Mouse (Mus musculus) intestine, embryonic 14.5 days (tissue): ENCODE data around the gene Prrx1. TPM values are rescaled to one million over a fixed set of nuclear protein-coding genes. Genes with fewer than 3 reads are reported as not detected.

Experiments
- ATAC-seq: fragments of 200-750 bp; cut with Nextera tagmentation; replicated peaks from 2 replicates; pipeline ENCODE4 v1.8.0; 2017; ENCODE audit warnings: low read depth, moderate number of reproducible peaks, moderate TSS enrichment, moderate library complexity; ENCODE audit not compliant: low FRiP score, low TSS enrichment
- DNase-seq: peaks from one replicate; pipeline ENCODE4 v3.0.0-alpha.2; 2018; ENCODE audit warnings: low spot score
- H3K27ac ChIP-seq: fragments of 300-500 bp; sonication (generic); 2 replicates; pipeline ENCODE4 v1.5.1; 2014; ENCODE audit warnings: low read depth, mild to moderate bottlenecking, control low read depth
- H3K27me3 ChIP-seq: fragments of 300-500 bp; sonication (generic); replicated peaks from 2 replicates; pipeline ENCODE4 v1.6.1; 2014; ENCODE audit warnings: low read length, control low read depth; ENCODE audit not compliant: control insufficient read depth, insufficient read depth
- H3K36me3 ChIP-seq: fragments of 300-500 bp; sonication (generic); 2 replicates; pipeline ENCODE4 v1.6.1; 2014; ENCODE audit warnings: low read length, control low read depth; ENCODE audit not compliant: control insufficient read depth, insufficient read depth
- H3K4me1 ChIP-seq: fragments of 300-500 bp; sonication (generic); replicated peaks from 2 replicates; pipeline ENCODE4 v1.6.1; 2014; ENCODE audit warnings: low read length, control low read depth, mixed read lengths; ENCODE audit not compliant: control insufficient read depth, insufficient read depth
- H3K4me2 ChIP-seq: fragments of 300-500 bp; sonication (generic); 2 replicates; pipeline ENCODE4 v1.6.1; 2014; ENCODE audit warnings: low read length
- H3K4me3 ChIP-seq: fragments of 300-500 bp; sonication (generic); 2 replicates; pipeline ENCODE4 v1.5.1; 2014; ENCODE audit warnings: low read depth, low read length, control low read depth, mixed read lengths
- H3K9ac ChIP-seq: fragments of 300-500 bp; sonication (generic); 2 replicates; pipeline ENCODE4 v1.6.1; 2014; ENCODE audit warnings: mild to moderate bottlenecking, low read length
- H3K9me3 ChIP-seq: fragments of 300-500 bp; sonication (generic); 2 replicates; pipeline ENCODE4 v1.6.1; 2016; ENCODE audit warnings: low read length, control low read depth; ENCODE audit not compliant: control insufficient read depth
- whole genome bisulfite sequencing: fragments of 180-500 bp; shearing (Covaris S2); extraction: QIAGEN DNeasy Blood & Tissue Kit; methylation state at CpG from one replicate; pipeline ENCODE4 v1.1.7; 2014; 5-methylcytosine and 5-hydroxymethylcytosine counted together
- polyA plus RNA-seq: library from polyadenylated mRNA; unstranded; fragments of >200 nt; fragmentation: Nextera tagmentation; extraction: Ambion mirVana; gene quantifications from 2 replicates; pipeline ENCODE4 v1.2.1, GENCODE M21; 2014

Prrx1 gene
- polyA plus RNA-seq, 1 experiment from 2014 or later, result 2.2 TPM

DNA sequence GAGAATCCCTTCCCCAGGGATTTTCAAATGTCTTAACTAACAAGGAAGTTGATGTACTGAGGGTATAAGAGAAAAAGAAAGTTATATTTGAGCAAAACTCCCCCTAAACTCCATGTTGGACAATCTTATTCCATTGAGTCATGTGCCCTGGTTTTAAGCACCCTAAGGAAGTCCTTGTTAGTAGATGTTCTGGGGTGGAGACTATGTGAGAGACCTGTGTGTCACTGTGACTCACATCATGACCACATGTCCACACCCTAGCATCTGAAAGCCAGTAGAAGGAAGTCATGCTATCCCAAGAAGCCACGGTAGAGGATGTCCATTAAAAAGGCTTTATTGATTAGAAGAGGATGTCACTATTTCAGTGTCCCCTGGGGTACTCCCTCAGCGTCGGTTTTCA, 40.4 kb downstream of the Prrx1 start:
- 96% methylated on average over 3 of the region's 3 CpGs for WGBS
- no peak for ATAC-seq
- no peak overlapping the region for H3K27ac ChIP-seq

DNA sequence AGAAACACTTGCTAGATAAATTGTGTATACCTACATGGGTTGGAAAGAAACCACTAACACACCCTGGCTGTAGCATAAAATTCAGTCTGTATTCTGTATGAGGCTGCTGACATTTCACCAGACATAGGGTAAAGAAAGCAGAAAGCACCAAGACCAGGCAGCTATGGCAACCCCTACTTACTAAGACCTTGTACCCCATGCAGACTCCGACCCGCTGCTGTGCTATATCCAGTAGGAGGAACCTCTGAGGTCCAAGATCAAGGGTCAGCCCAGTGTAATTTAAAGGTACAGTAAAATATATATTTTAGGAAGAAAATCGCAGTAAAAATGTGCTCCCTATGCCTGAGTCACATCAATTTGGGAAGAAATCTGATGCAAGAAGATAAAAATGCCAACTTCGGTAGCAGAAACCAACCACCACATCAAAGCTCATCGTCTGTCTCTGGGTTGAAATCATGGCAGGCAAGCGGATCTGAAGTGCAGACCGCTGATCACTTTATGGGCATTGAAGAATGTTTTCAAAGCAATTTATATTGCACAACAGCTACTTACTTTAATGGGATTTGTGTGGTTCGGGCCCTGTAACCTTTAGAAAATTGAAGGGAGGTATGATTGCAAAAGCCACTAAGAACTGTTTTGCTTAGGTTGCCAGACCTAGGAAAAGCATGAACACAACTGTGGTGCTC, 46.5 kb downstream of the Prrx1 start:
- Histone ChIP-seq H3K9ac (no peak overlapping the region), H3K9me3 (no peaks in the 10 kb centered on the region), H3K36me3 (no peaks in the 10 kb centered on the region), H3K4me1 (no peaks in the 10 kb centered on the region), H3K27ac (no peak overlapping the region), H3K27me3 (no peaks in the 10 kb centered on the region), H3K4me3 (no peak overlapping the region), H3K4me2 (no peak overlapping the region)
- 85% methylated on average over 8 of the region's 8 CpGs for WGBS
- DNase-seq, result no peak
- no peak for ATAC-seq

More for the DNA sequence above, 40.4 kb downstream of the Prrx1 start:
- no peak overlapping the region for H3K4me3 ChIP-seq
- H3K9me3 ChIP-seq, result no peaks in the 10 kb centered on the region
- no peak overlapping the region for H3K9ac ChIP-seq
- DNase-seq, result no peak
- no peaks in the 10 kb centered on the region for H3K27me3 ChIP-seq
- no peak overlapping the region for H3K4me2 ChIP-seq
- no peaks in the 10 kb centered on the region for H3K4me1 ChIP-seq
- no peaks in the 10 kb centered on the region for H3K36me3 ChIP-seq

DNA sequence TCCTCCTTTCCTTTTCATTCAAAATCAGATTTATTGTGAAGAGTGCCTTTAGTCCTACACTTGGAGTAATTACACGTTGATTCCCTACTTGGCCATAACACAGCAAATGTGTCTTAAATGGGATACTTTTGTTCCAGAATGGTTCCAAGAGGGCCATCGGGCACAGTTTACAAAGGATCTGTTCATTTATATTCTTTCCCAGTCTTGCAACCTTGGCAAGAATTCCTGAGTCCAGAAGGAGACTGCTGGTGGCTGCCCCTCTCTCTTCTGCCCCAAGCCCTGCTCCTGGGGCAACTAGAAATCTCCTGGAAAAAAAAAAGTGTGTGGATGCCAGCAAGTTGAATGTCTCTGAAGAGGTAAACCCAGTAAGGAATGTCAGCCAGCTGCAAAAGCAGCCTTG, 56.2 kb downstream of the Prrx1 start:
- DNase-seq (no peak), ATAC-seq (no peak)
- no peaks in the 10 kb centered on the region for H3K36me3 ChIP-seq
- no peak overlapping the region for H3K4me2 ChIP-seq
- no peak overlapping the region for H3K9ac ChIP-seq
- WGBS, result 88% methylated on average over 2 of the region's 2 CpGs
- no peak overlapping the region for H3K4me3 ChIP-seq
- no peaks in the 10 kb centered on the region for H3K9me3 ChIP-seq
- no peaks in the 10 kb centered on the region for H3K4me1 ChIP-seq
- no peak overlapping the region for H3K27ac ChIP-seq
- no peaks in the 10 kb centered on the region for H3K27me3 ChIP-seq

DNA sequence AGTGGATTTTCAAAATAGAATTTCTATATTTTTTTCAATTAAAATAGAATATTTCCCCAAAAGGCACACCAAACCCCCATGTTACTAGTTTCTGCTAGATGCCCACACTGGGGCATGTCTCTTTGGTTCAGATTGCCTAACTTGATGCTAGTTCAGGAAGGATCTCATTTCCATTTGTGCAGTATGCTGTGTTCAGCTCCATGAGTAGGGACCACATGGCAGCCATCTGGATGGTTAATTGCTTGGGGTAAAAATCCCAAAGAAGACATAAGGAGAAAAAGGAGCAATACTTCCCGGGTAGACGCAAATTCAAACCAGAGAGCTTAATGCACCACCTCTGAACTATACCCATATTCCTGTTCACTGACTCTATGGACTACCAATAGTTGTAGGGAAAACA, 57.6 kb downstream of the Prrx1 start:
- Histone ChIP-seq H3K9ac (no peak overlapping the region), H3K27ac (no peak overlapping the region), H3K36me3 (no peaks in the 10 kb centered on the region), H3K4me3 (no peak overlapping the region), H3K4me2 (no peak overlapping the region), H3K27me3 (no peaks in the 10 kb centered on the region), H3K9me3 (no peaks in the 10 kb centered on the region), H3K4me1 (no peaks in the 10 kb centered on the region)
- ATAC-seq (no peak), DNase-seq (no peak)
- WGBS, result 90% methylated on average over 2 of the region's 2 CpGs

DNA sequence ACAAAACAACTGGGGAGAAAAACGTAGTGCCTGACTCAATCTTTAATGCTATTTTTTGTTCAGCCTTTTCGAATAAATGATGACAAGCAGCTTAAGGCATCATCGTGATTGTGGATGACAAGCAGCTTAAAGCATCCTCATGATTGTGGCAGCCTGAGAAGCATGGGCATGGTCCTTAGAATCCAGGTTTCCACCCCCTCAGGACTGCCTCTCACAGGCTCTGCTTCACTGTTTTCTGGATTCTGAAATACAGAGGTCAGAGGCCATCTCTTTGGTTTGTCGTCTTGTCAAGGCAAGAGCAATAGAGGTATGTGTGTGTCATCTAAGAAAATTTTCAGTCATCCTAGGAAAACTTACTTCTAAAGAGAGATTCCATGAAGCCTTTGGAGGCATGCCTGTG, 60.7 kb downstream of the Prrx1 start:
- DNase-seq (no peak), ATAC-seq (no peak)
- Histone ChIP-seq H3K4me3 (no peak overlapping the region), H3K4me1 (no peaks in the 10 kb centered on the region), H3K27ac (no peak overlapping the region), H3K4me2 (no peak overlapping the region), H3K36me3 (no peaks in the 10 kb centered on the region), H3K27me3 (no peaks in the 10 kb centered on the region), H3K9me3 (no peaks in the 10 kb centered on the region), H3K9ac (no peak overlapping the region)
- WGBS, result 81% methylated on average over 4 of the region's 4 CpGs

DNA sequence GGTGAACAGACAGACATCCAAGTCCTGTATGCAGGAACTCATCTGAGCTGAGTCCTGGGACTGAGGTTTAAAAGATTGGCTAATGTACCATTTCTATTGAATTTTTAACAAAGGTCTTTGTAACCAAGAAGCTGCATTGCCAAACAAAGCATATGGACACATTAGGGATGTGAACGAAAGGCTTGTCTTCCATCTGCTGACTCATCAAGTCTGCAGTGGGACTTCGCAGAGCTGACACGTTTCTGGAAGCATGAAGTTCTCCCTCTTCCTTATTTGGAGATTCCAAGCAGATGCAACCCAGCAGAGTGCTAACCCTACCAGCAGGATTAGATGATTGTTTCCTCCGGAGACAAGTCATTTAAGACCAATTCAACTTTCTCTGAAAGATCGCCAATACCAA, 61.2 kb downstream of the Prrx1 start:
- H3K4me3 ChIP-seq, result no peak overlapping the region
- DNase-seq (no peak), ATAC-seq (no peak)
- no peak overlapping the region for H3K27ac ChIP-seq
- no peak overlapping the region for H3K9ac ChIP-seq
- no peak overlapping the region for H3K4me2 ChIP-seq
- H3K27me3 ChIP-seq, result no peaks in the 10 kb centered on the region
- no peaks in the 10 kb centered on the region for H3K9me3 ChIP-seq
- no peaks in the 10 kb centered on the region for H3K4me1 ChIP-seq
- 69% methylated on average over 5 of the region's 5 CpGs for WGBS
- H3K36me3 ChIP-seq, result no peaks in the 10 kb centered on the region

DNA sequence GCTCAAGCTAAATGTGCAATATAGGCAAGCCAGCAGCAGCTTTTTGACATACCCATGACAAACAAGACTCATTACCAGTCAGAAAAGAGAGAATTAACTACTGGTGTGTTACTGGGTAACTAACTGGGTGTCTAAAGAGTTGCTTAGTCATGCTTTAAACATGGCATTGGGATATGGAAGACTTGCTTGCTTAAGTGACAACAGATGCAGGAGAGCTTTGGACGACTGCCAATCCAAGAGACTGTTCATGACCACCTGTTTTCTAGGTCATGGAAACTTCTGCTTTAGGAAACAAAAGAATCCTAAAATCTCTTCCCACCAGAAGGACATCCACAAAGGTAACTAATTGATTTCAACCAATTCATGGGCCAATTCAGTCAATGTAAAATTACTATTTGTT, 61.7 kb downstream of the Prrx1 start:
- H3K27me3 ChIP-seq, result no peaks in the 10 kb centered on the region
- no peak overlapping the region for H3K4me3 ChIP-seq
- H3K4me1 ChIP-seq, result no peaks in the 10 kb centered on the region
- H3K9ac ChIP-seq, result no peak overlapping the region
- WGBS, result 84% methylated on average over 1 of the region's 1 CpGs
- ATAC-seq, result no peak
- no peaks in the 10 kb centered on the region for H3K9me3 ChIP-seq
- H3K36me3 ChIP-seq, result no peaks in the 10 kb centered on the region
- H3K4me2 ChIP-seq, result no peak overlapping the region
- DNase-seq, result no peak
- no peak overlapping the region for H3K27ac ChIP-seq

DNA sequence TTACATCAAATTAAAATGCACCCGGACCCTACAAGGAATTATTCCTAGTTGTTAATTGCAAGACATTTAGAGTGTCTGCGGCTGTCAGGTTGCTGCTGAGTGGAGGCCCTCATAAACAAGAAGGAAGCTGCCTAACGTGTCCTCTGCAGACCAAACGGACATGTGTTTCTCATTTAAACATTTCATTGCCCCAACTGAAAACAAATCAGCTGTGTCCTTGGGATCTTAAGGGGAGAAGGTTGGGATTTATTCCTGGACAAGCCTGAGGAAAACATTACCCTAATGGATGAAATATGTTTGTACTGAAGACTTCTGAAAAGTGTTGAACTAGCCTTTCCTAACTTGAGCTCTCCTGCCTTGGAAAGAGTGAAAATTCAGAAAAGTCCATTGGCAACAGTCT, 74.6 kb downstream of the Prrx1 start:
- Histone ChIP-seq H3K27ac (no peak overlapping the region), H3K4me3 (no peak overlapping the region), H3K9me3 (no peaks in the 10 kb centered on the region), H3K9ac (no peak overlapping the region), H3K27me3 (no peaks in the 10 kb centered on the region), H3K4me1 (no peaks in the 10 kb centered on the region), H3K4me2 (no peak overlapping the region), H3K36me3 (no peaks in the 10 kb centered on the region)
- ATAC-seq (no peak), DNase-seq (no peak)
- WGBS, result 44% methylated on average over 4 of the region's 4 CpGs

DNA sequence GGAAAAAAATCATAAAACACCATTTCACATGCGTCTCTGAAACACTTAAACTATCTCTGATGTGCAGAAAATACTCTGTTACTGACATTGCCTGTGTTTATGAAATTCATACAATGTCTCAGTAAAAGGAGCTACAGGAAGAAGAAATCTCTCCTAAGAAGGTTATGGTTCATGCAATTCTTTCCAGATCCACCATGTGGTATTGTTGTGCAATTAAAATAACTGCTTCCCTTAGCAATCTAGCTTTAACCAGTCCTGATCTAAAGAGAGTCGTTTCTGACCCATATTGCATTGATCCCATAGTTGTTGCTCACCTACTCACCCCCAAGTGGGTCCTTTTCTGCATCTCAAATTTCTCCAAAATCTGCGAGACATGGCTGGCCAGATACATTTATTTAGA, 82.3 kb downstream of the Prrx1 start:
- no peak overlapping the region for H3K4me2 ChIP-seq
- ATAC-seq (no peak), DNase-seq (no peak)
- H3K27me3 ChIP-seq, result no peaks in the 10 kb centered on the region
- H3K4me3 ChIP-seq, result no peak overlapping the region
- H3K36me3 ChIP-seq, result no peaks in the 10 kb centered on the region
- H3K27ac ChIP-seq, result no peak overlapping the region
- WGBS, result 71% methylated on average over 3 of the region's 3 CpGs
- H3K4me1 ChIP-seq, result no peaks in the 10 kb centered on the region
- H3K9me3 ChIP-seq, result no peaks in the 10 kb centered on the region
- no peak overlapping the region for H3K9ac ChIP-seq
